Mouse (Mus musculus): ENCODE results near the gene Vgll3. TPM values are rescaled to one million over a fixed set of nuclear protein-coding genes. Genes with fewer than 3 reads are reported as not detected.

The Vgll3 gene
- total RNA-seq (2021), result 1 to 10 TPM; 3.5 TPM
- long read RNA-seq, experiment 1, partial matches to known transcripts, result 1 of 2 reads
- long read RNA-seq, experiment 1, other reads (novel, unspliced or antisense), result 0 of 2 reads
- long read RNA-seq, experiment 2, partial matches to known transcripts, result 2 of 4 reads
- long read RNA-seq, experiment 2, other reads (novel, unspliced or antisense), result 1 of 4 reads

- DNase-seq (ENCODE audit: low spot score in 2 of 2), result peak; percentile 13 to 31
Measured at GRCm38 (mm10) chr16:65814918-65815881, at the start of gene Vgll3. Gene Vgll3 (plus strand): TSS chr16:65815257.

DNA sequence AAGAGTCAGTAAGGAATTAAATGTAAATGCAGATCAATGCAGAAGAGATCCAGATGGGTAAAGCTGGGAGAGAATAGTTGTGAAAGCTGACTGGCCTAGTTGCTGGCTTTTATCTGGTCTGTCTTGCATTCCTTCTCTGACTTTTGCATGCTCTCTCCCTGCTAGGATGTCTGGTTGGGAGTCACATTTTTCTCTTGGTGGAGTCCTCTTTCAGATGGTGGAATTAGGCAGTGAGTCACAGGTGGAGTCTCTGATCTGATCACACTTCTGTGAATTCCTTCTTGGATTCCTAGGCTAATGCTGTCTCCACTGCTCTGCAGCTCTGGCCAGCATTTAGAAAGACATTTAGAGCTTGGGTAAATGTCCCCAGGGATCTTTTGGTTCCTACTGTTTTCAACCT, 49.1 kb upstream of the Vgll3 start:
- no peak for DNase-seq (ENCODE audit: low spot score in 2 of 2)

- DNase-seq (ENCODE audit: low spot score in 2 of 2), result no peak
Measured at GRCm38 (mm10) chr16:65785959-65786358, 29.1 kb upstream of the Vgll3 start.

- no peak for DNase-seq (ENCODE audit: low spot score in 2 of 2)
Measured at GRCm38 (mm10) chr16:65816059-65816458, 1.0 kb downstream of the Vgll3 start.

GRCm38 (mm10) chr16:65818779-65819178, 3.7 kb downstream of the Vgll3 start:
- no peak for DNase-seq (ENCODE audit: low spot score in 2 of 2)

- DNase-seq (ENCODE audit: low spot score in 2 of 2), result no peak
Measured at GRCm38 (mm10) chr16:65820803-65821202, 5.7 kb downstream of the Vgll3 start.

GRCm38 (mm10) chr16:65823721-65824120, 8.7 kb downstream of the Vgll3 start:
- DNase-seq (ENCODE audit: low spot score in 2 of 2), result no peak

DNA sequence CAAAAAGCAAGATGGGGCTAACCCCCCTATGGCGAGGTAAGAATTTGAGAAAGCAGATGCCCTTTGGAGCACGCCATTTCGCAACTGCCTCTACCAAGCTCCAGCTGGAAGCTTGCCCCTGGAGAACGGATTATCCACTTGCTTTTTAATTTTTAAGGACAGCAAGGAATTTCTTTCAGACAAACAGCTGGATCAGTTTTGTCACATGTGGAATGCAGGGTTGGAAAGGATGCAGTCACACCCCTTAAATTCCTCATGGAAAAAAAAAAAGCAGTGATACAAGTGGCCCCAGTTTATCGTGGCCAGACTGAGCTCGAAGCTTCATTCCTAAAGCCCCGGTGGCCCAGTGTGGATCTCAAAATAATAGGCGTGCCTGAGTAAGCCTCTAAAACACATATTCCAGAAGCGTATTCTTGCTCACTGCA, 13.1 kb downstream of the Vgll3 start:
- no peak for DNase-seq (ENCODE audit: low spot score in 2 of 2)

DNA sequence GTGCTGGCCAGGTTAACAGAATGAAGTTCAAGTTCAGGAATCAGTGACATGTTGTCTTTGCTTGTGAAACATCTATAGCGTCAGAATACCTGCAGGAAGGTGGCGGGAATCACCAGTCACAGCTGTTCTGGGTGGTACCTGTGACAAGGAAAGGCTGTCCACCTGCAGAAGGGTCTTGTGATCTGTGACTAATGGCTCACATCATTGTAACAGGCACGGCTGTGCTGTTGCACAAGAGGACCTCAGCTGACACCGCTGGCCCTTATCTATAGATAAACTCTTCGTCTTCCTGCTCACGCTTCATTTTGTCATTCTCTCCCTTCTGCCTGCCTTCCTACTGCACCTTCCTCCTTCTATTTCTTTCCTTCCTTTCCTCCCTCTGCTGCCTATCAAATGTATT, 14.0 kb downstream of the Vgll3 start:
- no peak for DNase-seq (ENCODE audit: low spot score in 2 of 2)

GRCm38 (mm10) chr16:65834721-65835120, 19.7 kb downstream of the Vgll3 start:
- no peak for DNase-seq (ENCODE audit: low spot score in 2 of 2)

DNA sequence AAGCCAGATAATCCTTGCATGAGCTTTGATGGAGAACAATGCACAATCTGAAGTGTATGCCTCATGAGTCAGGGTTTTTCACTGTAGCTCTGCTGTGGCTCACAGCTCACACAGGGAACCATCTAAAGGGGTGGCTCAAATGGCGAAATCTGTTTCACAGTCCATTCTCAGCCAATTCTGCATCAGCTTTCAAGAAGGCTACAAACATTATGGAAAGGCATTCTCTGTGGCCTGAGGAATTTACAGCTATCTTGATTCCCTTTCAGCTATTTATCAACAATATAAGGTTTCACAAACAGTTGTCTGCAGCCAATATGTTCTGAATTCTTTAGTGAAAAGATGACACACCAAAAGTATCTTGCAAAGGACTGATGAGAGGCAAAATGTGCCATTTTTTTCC, 35.1 kb downstream of the Vgll3 start:
- no peak for DNase-seq (ENCODE audit: low spot score in 2 of 2)

DNA sequence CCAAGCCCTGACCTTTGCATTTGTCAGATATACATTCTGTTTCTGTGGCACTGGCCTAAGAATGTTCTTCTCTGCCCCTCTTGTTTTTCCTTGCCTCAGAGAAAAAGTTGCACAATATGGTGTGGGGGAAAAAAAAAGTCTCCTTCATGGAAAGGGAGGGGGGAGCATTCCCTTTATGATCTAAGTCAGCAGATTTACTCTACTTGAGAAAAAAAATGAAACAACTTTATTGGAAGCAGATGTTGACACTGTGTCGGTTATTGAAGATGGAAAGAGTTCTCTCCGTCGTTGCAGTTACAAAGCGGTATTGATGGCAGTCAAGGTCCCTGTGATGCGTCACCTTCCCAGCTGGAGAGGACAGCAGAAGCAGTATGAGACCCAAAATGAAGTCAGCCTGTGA, 49.4 kb downstream of the Vgll3 start:
- no peak for DNase-seq (ENCODE audit: low spot score in 2 of 2)

DNA sequence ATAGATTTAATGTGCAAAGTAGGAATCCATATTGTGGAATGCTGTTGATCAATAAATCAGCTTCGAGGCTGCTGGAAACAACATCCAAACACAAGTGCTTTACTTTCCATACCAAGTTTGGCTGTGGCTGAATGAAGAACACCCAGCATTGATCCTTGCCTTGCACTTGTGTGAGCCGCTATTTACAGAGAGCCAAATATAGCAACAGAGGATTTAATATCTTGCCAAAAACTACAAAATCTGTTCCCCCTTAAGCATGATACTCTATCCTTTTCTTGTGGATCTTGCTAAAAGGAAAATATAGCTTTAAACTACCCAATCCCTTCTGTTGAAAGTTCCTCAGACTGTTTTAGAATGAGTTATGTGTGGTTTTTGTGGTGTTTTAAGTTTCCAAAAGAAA, 52.9 kb downstream of the Vgll3 start:
- DNase-seq (ENCODE audit: low spot score in 2 of 2), result no peak

GRCm38 (mm10) chr16:65868933-65869332, 53.9 kb downstream of the Vgll3 start:
- DNase-seq (ENCODE audit: low spot score in 2 of 2), result no peak

DNA sequence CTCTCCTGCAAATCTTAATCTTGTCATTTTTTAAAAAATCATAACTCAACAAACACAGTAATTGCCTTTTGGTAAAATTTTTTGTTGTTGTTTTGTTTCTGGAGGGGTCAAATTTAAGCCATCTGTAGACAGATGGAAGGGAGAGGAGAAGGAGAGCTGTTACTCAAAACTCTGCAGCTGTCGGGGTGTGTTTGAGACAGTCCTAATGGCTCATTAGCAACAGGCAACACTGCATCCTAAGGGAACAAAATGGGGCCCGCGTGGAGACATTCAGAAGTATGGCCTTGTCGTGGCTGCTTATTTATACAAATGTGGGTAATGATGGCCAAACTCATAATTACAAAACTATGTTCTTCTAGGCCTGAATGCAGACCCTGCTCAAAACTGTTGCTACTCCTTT, 73.9 kb downstream of the Vgll3 start:
- no peak for DNase-seq (ENCODE audit: low spot score in 2 of 2)
